Mouse (Mus musculus): Measurements from ENCODE around the gene Emc10. TPM values are rescaled to one million over a fixed set of nuclear protein-coding genes. Genes with fewer than 3 reads are reported as not detected.

Emc10 gene
- polyA plus RNA-seq, 1 experiment, result 218 TPM

GRCm38 (mm10) chr7:44533746-44534045 is 37.4 kb upstream of the Emc10 start:
- no peak for DNase-seq (ENCODE audit: low read depth)
- TF ChIP-seq CTCF (IDR thresholded peaks at IDR 0.05; ENCODE audit: borderline replicate concordance, extremely low read depth, insufficient read depth, insufficient read length), result no peak
- TF ChIP-seq POLR2A (IDR thresholded peaks at IDR 0.05; ENCODE audit: borderline replicate concordance, extremely low read depth, insufficient read depth, insufficient read length, poor library complexity, severe bottlenecking), result no peak

DNA sequence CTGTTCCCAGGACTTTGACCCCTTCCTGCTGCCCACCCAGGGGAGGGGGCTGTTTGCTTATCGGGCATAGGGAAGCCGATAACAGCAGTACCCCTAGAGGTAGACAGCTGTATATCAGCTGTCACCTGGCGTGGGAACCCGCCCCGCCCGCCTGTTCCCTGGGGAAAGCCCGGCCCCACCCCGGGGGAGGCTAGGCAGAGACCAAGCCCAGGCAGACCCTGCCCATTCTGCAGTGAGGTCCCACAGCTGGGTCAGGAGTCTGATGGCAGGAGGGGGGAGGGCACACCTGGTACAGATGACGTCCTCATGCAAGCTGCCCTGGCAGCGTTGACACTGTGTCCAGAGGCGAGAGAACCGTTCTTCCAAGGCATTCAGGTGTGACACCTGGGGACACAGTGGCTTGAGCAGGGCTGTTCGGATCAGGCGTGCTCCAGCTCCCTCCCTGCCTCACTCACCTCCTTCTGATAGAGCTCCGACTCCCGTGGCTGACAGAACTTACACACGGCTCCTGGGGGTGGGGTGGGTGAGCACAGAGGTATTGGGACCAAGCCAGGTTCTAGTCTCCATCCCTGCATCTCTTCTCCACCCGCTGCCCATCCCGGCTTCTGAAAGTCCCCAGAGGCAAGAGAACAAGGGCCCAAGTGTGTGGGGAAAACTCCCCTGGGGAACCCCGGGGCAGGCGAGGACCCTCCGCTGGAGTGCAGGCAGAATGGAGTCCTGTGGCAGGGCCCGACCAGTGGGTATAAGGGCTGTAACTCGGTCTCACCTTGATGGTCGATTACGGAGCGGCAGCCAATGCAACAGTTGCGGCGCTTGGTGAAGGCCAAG is 36.8 kb upstream of the Emc10 start:
- no peak for DNase-seq (ENCODE audit: low read depth)
- TF ChIP-seq POLR2A (IDR thresholded peaks at IDR 0.05; ENCODE audit: borderline replicate concordance, extremely low read depth, insufficient read depth, insufficient read length, poor library complexity, severe bottlenecking) (no peak), CTCF (IDR thresholded peaks at IDR 0.05; ENCODE audit: borderline replicate concordance, extremely low read depth, insufficient read depth, insufficient read length) (no peak)

- no peak for DNase-seq (ENCODE audit: low read depth)
- TF ChIP-seq POLR2A (IDR thresholded peaks at IDR 0.05; ENCODE audit: borderline replicate concordance, extremely low read depth, insufficient read depth, insufficient read length, poor library complexity, severe bottlenecking), result no peak
- TF ChIP-seq CTCF (IDR thresholded peaks at IDR 0.05; ENCODE audit: borderline replicate concordance, extremely low read depth, insufficient read depth, insufficient read length), result no peak
Observed at GRCm38 (mm10) chr7:44531946-44532732, 35.8 kb upstream of the Emc10 start, which contains the start of gene Spib. Spib (minus strand) TSS chr7:44532071.

- DNase-seq (ENCODE audit: low read depth), result no peak
- TF ChIP-seq POLR2A (IDR thresholded peaks at IDR 0.05; ENCODE audit: borderline replicate concordance, extremely low read depth, insufficient read depth, insufficient read length, poor library complexity, severe bottlenecking) (no peak), CTCF (IDR thresholded peaks at IDR 0.05; ENCODE audit: borderline replicate concordance, extremely low read depth, insufficient read depth, insufficient read length) (no peak)
Observed at GRCm38 (mm10) chr7:44531207-44531606, 34.9 kb upstream of the Emc10 start.

- no peak for TF ChIP-seq CTCF (IDR thresholded peaks at IDR 0.05; ENCODE audit: borderline replicate concordance, extremely low read depth, insufficient read depth, insufficient read length)
- DNase-seq (ENCODE audit: low read depth), result no peak
Observed at GRCm38 (mm10) chr7:44530507-44530906, 34.2 kb upstream of the Emc10 start.

DNA sequence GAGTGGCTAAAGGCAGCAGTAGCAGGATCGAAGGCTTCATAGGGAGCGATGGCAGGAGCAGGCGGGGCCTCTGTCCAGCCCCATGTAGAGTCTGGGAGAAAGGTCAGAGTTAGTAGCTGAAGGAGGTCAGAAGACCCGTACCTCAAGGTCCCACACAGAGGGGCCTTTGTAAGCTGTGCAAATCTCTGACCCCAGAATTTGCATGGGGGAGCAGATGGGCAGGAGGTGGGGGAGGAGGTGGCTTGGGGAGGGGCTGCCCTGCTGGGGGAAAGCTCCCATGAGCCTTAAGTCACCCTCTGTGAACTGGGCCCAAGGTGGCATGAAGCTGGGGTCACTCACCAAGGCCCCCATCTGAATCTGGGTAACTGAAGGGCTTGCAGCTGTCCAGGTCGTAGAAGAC is 33.2 kb upstream of the Emc10 start:
- no peak for TF ChIP-seq POLR2A (IDR thresholded peaks at IDR 0.05; ENCODE audit: borderline replicate concordance, extremely low read depth, insufficient read depth, insufficient read length, poor library complexity, severe bottlenecking)
- no peak for TF ChIP-seq CTCF (IDR thresholded peaks at IDR 0.05; ENCODE audit: borderline replicate concordance, extremely low read depth, insufficient read depth, insufficient read length)
- DNase-seq (ENCODE audit: low read depth), result no peak

GRCm38 (mm10) chr7:44527483-44528398 is 31.4 kb upstream of the Emc10 start:
- no peak for TF ChIP-seq POLR2A (IDR thresholded peaks at IDR 0.05; ENCODE audit: borderline replicate concordance, extremely low read depth, insufficient read depth, insufficient read length, poor library complexity, severe bottlenecking)
- peak; percentile 91 for TF ChIP-seq CTCF (IDR thresholded peaks at IDR 0.05; ENCODE audit: borderline replicate concordance, extremely low read depth, insufficient read depth, insufficient read length)

GRCm38 (mm10) chr7:44526414-44527154 is 30.3 kb upstream of the Emc10 start:
- TF ChIP-seq CTCF (IDR thresholded peaks at IDR 0.05; ENCODE audit: borderline replicate concordance, extremely low read depth, insufficient read depth, insufficient read length), result no peak
- no peak for TF ChIP-seq POLR2A (IDR thresholded peaks at IDR 0.05; ENCODE audit: borderline replicate concordance, extremely low read depth, insufficient read depth, insufficient read length, poor library complexity, severe bottlenecking)
- DNase-seq (ENCODE audit: low read depth), result no peak

More at GRCm38 (mm10) chr7:44527483-44528398, 31.4 kb upstream of the Emc10 start:
- peak; percentile 78 for DNase-seq (ENCODE audit: low read depth)

GRCm38 (mm10) chr7:44525126-44525832 is 28.9 kb upstream of the Emc10 start:
- peak; percentile 69 for DNase-seq (ENCODE audit: low read depth)

GRCm38 (mm10) chr7:44524502-44524901 is 28.2 kb upstream of the Emc10 start, which contains the start of gene Mybpc2:
Mybpc2 (minus strand) TSS chr7:44524656.
- no peak for TF ChIP-seq CTCF (IDR thresholded peaks at IDR 0.05; ENCODE audit: borderline replicate concordance, extremely low read depth, insufficient read depth, insufficient read length)
- no peak for TF ChIP-seq POLR2A (IDR thresholded peaks at IDR 0.05; ENCODE audit: borderline replicate concordance, extremely low read depth, insufficient read depth, insufficient read length, poor library complexity, severe bottlenecking)
- peak; percentile 7 for DNase-seq (ENCODE audit: low read depth)

More at GRCm38 (mm10) chr7:44525126-44525832, 28.9 kb upstream of the Emc10 start:
- TF ChIP-seq CTCF (IDR thresholded peaks at IDR 0.05; ENCODE audit: borderline replicate concordance, extremely low read depth, insufficient read depth, insufficient read length), result no peak
- TF ChIP-seq POLR2A (IDR thresholded peaks at IDR 0.05; ENCODE audit: borderline replicate concordance, extremely low read depth, insufficient read depth, insufficient read length, poor library complexity, severe bottlenecking), result no peak
